Mouse (Mus musculus) sigmoid colon, adult 10 weeks (tissue): ENCODE measurements around the gene Mfap3l. TPM values are rescaled to one million over a fixed set of nuclear protein-coding genes. Genes with fewer than 3 reads are reported as not detected.

Source experiments
- polyA plus RNA-seq: library from polyadenylated mRNA; stranded (reverse); fragments of 350-450 nt; fragmentation: Illumina TruSeq; extraction: RNeasy Lipid Tissue Mini Kit (QIAGEN cat#74804); gene quantifications from one replicate; pipeline ENCODE4 v1.2.3, GENCODE M21; 2014; ENCODE audit warnings: low read depth, low replicate concordance

Mfap3l gene
- 21.6 TPM for polyA plus RNA-seq

DNA sequence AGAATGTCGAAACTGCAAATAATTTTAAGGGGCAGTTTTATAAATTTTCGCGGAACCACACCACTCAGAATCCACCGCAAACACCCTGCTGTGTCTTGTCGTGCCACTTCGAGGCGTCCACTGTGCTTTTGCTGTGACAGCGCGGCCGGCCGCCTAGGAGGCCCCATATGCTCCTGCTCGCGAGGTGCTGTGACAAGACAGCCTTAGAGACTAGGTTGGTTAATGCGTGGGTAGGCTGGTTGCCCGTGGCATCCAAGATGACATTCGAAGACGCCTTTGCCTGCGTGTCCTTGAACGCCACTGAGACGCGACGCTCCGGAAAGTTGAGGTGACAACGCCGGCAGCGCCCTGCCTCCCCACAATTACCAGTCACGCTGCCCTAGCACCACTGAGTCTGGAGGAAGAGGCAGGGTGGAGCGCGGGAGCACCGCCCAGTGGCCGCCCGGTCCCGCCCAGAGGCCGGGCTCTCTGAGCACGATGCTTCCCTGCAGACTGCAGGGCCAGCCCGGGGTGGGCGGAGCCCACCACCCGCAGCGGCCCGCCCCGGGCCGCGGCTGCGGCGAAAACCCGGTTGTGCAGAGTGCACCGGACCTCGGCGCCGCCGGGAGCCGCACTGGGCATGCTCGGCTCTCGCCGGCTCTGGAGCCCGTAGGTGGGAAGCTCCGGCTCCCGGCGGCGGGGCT, at the start of gene Mfap3l:
Mfap3l (plus strand) TSS at position 578 of the 683 bp plus-strand sequence.

Other genes starting within 250 kb of the Mfap3l start
- not detected for gene Gm10283, start 129.6 kb upstream of the Mfap3l start, polyA plus RNA-seq
- gene Aadat, start 126.9 kb upstream of the Mfap3l start, polyA plus RNA-seq = not detected